Mouse (Mus musculus): ENCODE measurements at regions not wholly inside any gene's neighbourhood (a gene's known extent, or its start where the extent isn't known, plus 50 kb on each side); places are given as distances from the start of the nearest gene placed in this dataset.
"Not testable (repeated sequence)": the region's sequence is repeated elsewhere in the genome, so short reads cannot be mapped to it uniquely, and the experiment has no call there.

- not testable (repeated sequence) for H3K9me3 ChIP-seq (ENCODE audit: control insufficient read depth, low read length); H3K4me1 ChIP-seq (ENCODE audit: control insufficient read depth, insufficient read depth, low read length); H3K9ac ChIP-seq (ENCODE audit: low read depth, low read length); H3K27ac ChIP-seq (ENCODE audit: low read length); H3K27me3 ChIP-seq (replicated peaks; ENCODE audit: control insufficient read depth, insufficient read depth, low read length); H3K36me3 ChIP-seq (ENCODE audit: control insufficient read depth, insufficient read depth, low read length)
- Histone ChIP-seq H3K4me2 (ENCODE audit: low read depth, low read length) (peak overlapping the region; percentile 40), H3K4me3 (ENCODE audit: low read length) (peak overlapping the region; percentile 27)
- 2% methylated on average over 24 of the region's 65 CpGs for WGBS
- ATAC-seq, result peak; percentile 100
Observed at GRCm38 (mm10) chr5:108903134-108903923, 50.9 kb upstream of the Vmn2r9 start.
